Mouse (Mus musculus): ENCODE results near the gene Gm10639. TPM values are rescaled to one million over a fixed set of nuclear protein-coding genes. Genes with fewer than 3 reads are reported as not detected.
"Not testable (repeated sequence)": the region's sequence is repeated elsewhere in the genome, so short reads cannot be mapped to it uniquely, and the experiment has no call there.

The Gm10639 gene
- not detected in 2 replicates for polyA plus RNA-seq (2015; fragmentation: Nextera tagmentation; extraction: Ambion mirVana)

- H3K9ac ChIP-seq; H3K27ac ChIP-seq; H3K4me3 ChIP-seq; H3K9me3 ChIP-seq; H3K4me1 ChIP-seq; ATAC-seq (ENCODE audit: low FRiP score, low read depth); H3K36me3 ChIP-seq; H3K4me2 ChIP-seq (replicated peaks); H3K27me3 ChIP-seq: not testable (repeated sequence)
- 83% methylated on average over 3 of the region's 3 CpGs for WGBS
These were observed at the start of gene Gm10639 for GRCm38 (mm10) chr9:78289723-78290122. Gm10639 (plus strand) TSS chr9:78289923.

GRCm38 (mm10) chr9:78255683-78256470 lies 33.8 kb upstream of the Gm10639 start:
- not testable (repeated sequence) for H3K4me1 ChIP-seq; H3K27me3 ChIP-seq; H3K27ac ChIP-seq; H3K4me2 ChIP-seq (replicated peaks); H3K4me3 ChIP-seq; H3K9ac ChIP-seq; H3K9me3 ChIP-seq; H3K36me3 ChIP-seq; ATAC-seq (ENCODE audit: low FRiP score, low read depth)
- WGBS, result 58% methylated on average over 4 of the region's 4 CpGs

GRCm38 (mm10) chr9:78256914-78257313 lies 32.8 kb upstream of the Gm10639 start, which contains the start of gene Gm3776:
Gm3776 (plus strand) TSS chr9:78257129.
- not testable (repeated sequence) for H3K27ac ChIP-seq; H3K9me3 ChIP-seq; H3K27me3 ChIP-seq; ATAC-seq (ENCODE audit: low FRiP score, low read depth); H3K4me2 ChIP-seq (replicated peaks); H3K36me3 ChIP-seq; H3K4me1 ChIP-seq; H3K4me3 ChIP-seq; H3K9ac ChIP-seq
- 69% methylated on average over 2 of the region's 3 CpGs for WGBS

- not testable (repeated sequence) for H3K9me3 ChIP-seq; H3K4me1 ChIP-seq; ATAC-seq (ENCODE audit: low FRiP score, low read depth); H3K4me2 ChIP-seq (replicated peaks); H3K27me3 ChIP-seq; H3K9ac ChIP-seq; H3K36me3 ChIP-seq; H3K4me3 ChIP-seq; H3K27ac ChIP-seq
- 0% methylated on average over 1 of the region's 6 CpGs for WGBS
These were observed 30.0 kb upstream of the Gm10639 start for GRCm38 (mm10) chr9:78259688-78260087.

GRCm38 (mm10) chr9:78270945-78271344 lies 18.8 kb upstream of the Gm10639 start:
- WGBS, result 85% methylated on average over 3 of the region's 3 CpGs
- H3K4me2 ChIP-seq (replicated peaks); H3K9ac ChIP-seq; H3K4me3 ChIP-seq; H3K27me3 ChIP-seq; H3K9me3 ChIP-seq; H3K36me3 ChIP-seq; H3K4me1 ChIP-seq; H3K27ac ChIP-seq; ATAC-seq (ENCODE audit: low FRiP score, low read depth): not testable (repeated sequence)

GRCm38 (mm10) chr9:78282002-78282711 lies 7.6 kb upstream of the Gm10639 start:
- not testable (repeated sequence) for H3K27me3 ChIP-seq; H3K4me2 ChIP-seq (replicated peaks); H3K9ac ChIP-seq; H3K36me3 ChIP-seq; H3K27ac ChIP-seq; ATAC-seq (ENCODE audit: low FRiP score, low read depth); H3K4me1 ChIP-seq; H3K9me3 ChIP-seq; H3K4me3 ChIP-seq
- WGBS, result 83% methylated on average over 4 of the region's 4 CpGs

- H3K4me3 ChIP-seq; H3K4me2 ChIP-seq (replicated peaks); ATAC-seq (ENCODE audit: low FRiP score, low read depth); H3K9me3 ChIP-seq; H3K27me3 ChIP-seq; H3K27ac ChIP-seq; H3K9ac ChIP-seq; H3K36me3 ChIP-seq; H3K4me1 ChIP-seq: not testable (repeated sequence)
- 78% methylated on average over 1 of the region's 1 CpGs for WGBS
These were observed 660 bp upstream of the Gm10639 start for GRCm38 (mm10) chr9:78289063-78289462.

GRCm38 (mm10) chr9:78292462-78292861 lies 2.7 kb downstream of the Gm10639 start:
- not testable (repeated sequence) for H3K27ac ChIP-seq; H3K27me3 ChIP-seq; H3K9me3 ChIP-seq; H3K4me2 ChIP-seq (replicated peaks); ATAC-seq (ENCODE audit: low FRiP score, low read depth); H3K4me3 ChIP-seq; H3K36me3 ChIP-seq; H3K9ac ChIP-seq; H3K4me1 ChIP-seq
- WGBS, result 72% methylated on average over 8 of the region's 8 CpGs

- not testable (repeated sequence) for H3K9me3 ChIP-seq; ATAC-seq (ENCODE audit: low FRiP score, low read depth); H3K9ac ChIP-seq; H3K36me3 ChIP-seq; H3K4me3 ChIP-seq; H3K4me1 ChIP-seq; H3K27ac ChIP-seq; H3K27me3 ChIP-seq; H3K4me2 ChIP-seq (replicated peaks)
- WGBS, result 50% methylated on average over 1 of the region's 1 CpGs
These were observed 4.0 kb downstream of the Gm10639 start for GRCm38 (mm10) chr9:78293683-78294082.

- H3K4me2 ChIP-seq (replicated peaks); H3K4me1 ChIP-seq; H3K4me3 ChIP-seq; H3K27me3 ChIP-seq; H3K9me3 ChIP-seq; ATAC-seq (ENCODE audit: low FRiP score, low read depth); H3K27ac ChIP-seq; H3K9ac ChIP-seq; H3K36me3 ChIP-seq: not testable (repeated sequence)
- WGBS, result 70% methylated on average over 7 of the region's 7 CpGs
These were observed 5.1 kb downstream of the Gm10639 start for GRCm38 (mm10) chr9:78294781-78295180.

- not testable (repeated sequence) for H3K27ac ChIP-seq; H3K9me3 ChIP-seq; H3K27me3 ChIP-seq; H3K36me3 ChIP-seq; H3K4me3 ChIP-seq; H3K4me1 ChIP-seq; H3K9ac ChIP-seq; H3K4me2 ChIP-seq (replicated peaks); ATAC-seq (ENCODE audit: low FRiP score, low read depth)
- WGBS, result 10% methylated on average over 6 of the region's 6 CpGs
These were observed 6.4 kb downstream of the Gm10639 start for GRCm38 (mm10) chr9:78296089-78296488.

- Histone ChIP-seq H3K27ac (no peak overlapping the region), H3K4me2 (replicated peaks) (no peak overlapping the region), H3K4me1 (no peaks in the 10 kb centered on the region), H3K36me3 (no peaks in the 10 kb centered on the region), H3K9ac (no peak overlapping the region), H3K4me3 (no peak overlapping the region), H3K27me3 (no peaks in the 10 kb centered on the region), H3K9me3 (no peaks in the 10 kb centered on the region)
- 57% methylated on average over 1 of the region's 1 CpGs for WGBS
- no peak for ATAC-seq (ENCODE audit: low FRiP score, low read depth)
These were observed 8.5 kb downstream of the Gm10639 start for GRCm38 (mm10) chr9:78298232-78298631.
